Mouse (Mus musculus) monocyte, adult 2 months (primary cell): ENCODE measurements around the gene Pkp1.
A peak's percentile ranks its signal among the peaks of the same experiment; 100 is the strongest.

ENCODE experiments used
- DNase-seq, 2 experiments: peaks; one replicate each; pipeline ENCODE4 v3.0.0; 2022; ENCODE audit warnings: low spot score in 2 of 2, low read depth in 1 of 2

Gene Pkp1

GRCm38 (mm10) chr1:135909381-135909780 is 9.6 kb downstream of the Pkp1 start:
- no peak for DNase-seq

DNA sequence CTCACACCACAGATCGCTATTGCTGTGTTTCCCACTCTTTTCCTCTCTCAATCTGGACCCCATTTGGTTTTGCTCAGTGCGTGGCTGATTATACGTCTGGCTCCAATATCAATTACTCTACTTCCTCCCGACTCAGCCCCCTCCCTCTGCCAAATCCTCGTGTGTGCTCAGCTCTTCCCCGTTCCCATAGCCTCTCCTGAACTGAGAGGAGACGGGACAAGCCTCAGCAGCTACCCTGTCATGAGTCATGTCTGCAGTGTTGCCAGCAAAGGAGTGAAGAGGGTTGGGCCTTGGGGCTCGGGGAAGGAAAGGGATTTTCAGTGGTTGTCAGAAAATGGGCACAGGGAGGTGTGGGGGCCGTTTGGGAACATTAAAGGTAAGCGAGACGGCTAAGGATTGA is 12.3 kb downstream of the Pkp1 start:
- DNase-seq: no peak

DNA sequence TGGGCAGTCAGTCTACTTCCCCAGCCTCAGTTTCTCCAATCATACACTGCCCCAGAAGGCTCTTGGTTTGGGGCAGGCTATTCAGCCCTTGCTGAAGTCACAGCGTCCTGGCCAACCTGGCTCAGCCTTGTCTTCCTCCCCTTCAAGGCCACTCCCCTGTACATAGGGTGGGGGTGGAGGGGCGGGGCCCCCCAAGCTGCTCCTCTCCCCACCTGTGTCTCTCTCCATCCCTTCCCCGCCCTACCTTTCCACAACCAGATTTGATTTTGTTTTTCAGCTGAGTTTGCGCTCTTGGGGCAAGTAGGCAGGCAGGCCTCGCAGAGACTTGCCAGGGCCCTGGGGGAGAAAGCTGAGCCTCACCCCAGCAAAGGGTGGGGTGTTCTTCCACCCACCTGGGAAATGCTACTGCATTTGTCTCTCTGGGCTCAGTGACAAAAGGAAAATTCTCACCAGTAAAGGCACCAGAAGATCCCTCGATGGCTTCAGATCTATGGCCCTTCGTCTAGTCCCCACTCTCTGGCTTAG is 19.0 kb downstream of the Pkp1 start:
- DNase-seq: no peak

- no peak for DNase-seq
These were observed 19.7 kb downstream of the Pkp1 start for GRCm38 (mm10) chr1:135899295-135899694.

- DNase-seq: no peak
These were observed 23.6 kb downstream of the Pkp1 start for GRCm38 (mm10) chr1:135895367-135895766.

DNA sequence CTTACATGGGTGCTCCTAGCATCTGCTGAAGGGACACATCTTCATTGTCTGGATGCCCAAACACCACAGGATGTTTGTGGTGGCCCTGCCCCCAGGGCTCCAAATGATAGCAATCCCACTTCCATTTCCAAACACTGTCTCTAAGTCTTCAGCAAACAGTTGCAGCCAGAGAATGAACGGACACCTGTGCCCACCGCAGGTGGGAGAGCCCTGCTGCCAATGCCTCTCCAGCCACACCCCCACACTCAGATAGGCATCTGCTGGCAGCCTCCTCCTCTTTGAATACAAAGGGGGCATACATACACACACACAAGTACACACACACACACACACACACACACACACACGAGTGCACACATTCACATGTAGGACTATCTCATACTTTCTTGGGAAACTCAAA is 25.6 kb downstream of the Pkp1 start:
- no peak for DNase-seq

DNA sequence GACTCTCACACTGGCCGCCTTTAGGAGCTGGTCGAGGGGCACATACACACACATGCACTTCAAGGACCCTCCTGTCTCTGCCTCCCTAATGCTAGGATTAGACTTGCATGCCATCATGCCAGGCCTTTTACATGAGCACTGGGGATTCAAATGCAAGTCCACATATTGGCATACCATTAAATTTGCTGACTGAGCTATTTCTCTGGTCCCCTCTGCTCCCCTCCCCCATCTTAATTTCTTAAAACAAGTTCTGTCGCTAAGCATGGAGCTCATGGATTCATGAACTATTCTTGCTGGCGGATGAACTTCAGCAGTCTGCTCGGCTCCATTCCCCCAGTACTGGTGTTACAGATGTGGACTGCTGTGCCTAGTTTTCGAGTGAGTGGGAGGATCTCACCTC is 26.2 kb downstream of the Pkp1 start:
- DNase-seq: no peak

DNA sequence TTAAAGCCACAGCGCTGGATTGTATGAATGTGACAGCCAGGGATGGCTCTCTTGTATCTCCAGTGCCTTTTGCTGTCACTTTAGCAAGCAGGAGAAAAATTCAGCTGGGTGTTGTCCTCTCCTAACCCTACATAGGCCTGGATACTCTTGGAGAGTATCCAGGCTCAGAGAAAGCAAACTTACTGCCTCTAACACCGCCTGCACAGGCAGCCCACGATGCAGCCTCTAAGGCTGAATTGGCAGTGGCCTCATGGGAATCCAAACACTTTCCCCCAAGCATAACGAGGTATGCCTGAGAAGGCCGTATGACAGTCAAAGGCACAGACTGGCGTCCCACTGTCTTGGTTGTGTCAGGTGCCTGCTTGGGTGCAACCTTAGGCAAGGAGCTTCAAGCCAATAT is 26.8 kb downstream of the Pkp1 start:
- no peak for DNase-seq

DNA sequence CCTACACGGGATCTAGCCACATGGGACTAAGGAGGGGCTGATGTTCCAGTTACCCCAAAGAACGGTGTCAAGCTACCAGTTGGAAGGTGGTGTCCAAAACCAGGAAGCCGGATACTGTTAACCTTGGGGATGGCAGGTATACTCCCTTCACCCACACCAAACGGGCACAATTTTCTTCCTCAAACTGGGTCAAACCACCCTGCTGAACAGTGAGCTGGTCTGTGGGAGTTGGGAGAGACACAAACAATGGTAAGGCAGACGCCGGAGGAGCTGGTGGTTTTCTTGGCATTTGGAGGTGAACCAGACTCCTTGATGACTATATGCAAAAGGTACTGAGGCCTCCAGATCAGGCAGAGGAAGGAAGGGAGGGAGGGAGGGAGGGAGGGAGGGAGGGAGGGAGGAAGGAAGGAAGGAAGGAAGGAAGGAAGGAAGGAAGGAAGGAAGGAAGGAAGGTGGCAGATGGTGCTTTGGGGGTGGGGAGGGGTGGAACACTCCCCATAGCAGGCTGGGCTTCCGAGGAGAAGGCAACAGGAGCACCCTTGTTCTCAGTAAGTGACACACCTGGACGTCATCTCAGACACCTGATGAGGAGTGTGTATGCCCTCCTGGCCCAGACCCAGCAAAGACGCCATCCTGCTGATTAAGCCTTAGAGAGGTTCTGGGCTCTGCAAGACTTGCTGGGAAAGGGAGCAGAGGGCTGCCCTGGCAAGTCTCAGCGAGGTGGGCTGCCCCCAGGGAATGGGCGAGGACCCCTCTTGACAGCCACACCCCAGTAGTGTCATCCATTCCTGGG is 27.4 kb downstream of the Pkp1 start:
- DNase-seq: no peak

DNA sequence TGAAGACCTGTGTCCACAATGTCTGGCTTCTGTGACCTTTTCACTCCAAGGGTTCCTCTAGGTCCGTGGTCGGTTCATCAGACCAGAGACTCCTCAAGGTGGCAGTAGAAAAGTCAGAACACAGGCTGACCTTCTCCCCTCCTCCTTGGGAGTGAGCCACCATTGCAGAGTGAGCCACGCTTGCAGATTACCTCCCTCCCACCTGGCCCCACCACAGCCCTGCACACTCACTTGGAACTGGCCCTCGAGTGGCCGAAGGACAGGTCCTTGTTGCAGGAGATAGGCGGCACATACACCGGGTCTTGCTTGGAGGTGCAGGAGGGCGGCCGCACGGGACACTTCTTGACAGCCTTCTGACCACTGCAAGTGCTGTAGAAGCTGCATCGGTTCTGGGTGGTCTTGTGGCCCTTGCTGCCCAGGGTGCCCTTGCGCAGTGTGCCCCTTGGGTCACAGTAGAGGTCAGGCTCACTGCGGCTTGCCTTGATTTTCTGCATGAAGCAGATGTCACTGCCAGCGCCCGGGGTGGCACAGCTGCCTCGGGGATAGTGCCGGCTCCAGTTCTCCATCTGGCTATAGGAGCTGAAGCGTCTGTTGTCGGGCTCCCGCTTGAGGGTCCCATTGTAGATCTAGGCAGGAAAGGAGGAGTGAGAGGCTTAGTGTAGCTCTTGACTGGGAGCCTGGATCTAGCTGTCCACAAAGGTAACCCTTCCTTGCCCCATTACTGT is 29.4 kb downstream of the Pkp1 start:
- DNase-seq: no peak

DNA sequence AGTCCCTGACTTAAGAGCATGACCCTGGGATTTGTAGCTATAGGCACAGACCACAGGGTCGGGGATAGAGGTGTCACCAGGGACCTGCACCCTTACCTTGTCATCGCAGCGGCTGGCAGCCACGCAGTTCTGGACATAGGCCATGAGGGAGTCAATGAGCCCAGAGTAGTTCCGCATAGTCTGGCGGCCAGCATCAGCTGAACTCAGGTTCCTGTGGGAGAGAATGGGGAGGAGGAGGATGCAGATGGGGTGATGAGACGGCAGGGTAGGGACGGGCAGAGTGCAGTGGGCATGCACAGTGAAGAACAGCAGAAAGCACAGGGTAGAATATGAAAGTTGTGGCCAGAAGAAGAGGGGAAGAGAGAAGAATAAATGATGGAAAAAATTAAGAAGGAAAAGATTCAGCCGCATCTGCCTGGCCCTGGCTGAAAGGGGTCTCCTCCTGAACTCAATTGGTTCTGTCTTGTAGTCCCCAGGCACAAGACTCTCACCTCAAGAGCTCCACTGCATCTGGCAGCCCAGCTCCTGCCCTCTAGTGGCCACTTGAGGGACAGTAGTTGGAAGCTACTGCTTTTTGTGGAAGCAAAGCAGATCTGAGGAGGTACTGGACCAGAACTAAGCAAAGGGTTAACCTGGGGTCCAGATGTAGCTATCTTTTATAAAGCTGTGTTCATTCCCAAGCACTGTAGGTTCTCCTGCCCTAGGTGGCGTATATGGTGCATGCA is 36.5 kb downstream of the Pkp1 start:
- no peak for DNase-seq

DNA sequence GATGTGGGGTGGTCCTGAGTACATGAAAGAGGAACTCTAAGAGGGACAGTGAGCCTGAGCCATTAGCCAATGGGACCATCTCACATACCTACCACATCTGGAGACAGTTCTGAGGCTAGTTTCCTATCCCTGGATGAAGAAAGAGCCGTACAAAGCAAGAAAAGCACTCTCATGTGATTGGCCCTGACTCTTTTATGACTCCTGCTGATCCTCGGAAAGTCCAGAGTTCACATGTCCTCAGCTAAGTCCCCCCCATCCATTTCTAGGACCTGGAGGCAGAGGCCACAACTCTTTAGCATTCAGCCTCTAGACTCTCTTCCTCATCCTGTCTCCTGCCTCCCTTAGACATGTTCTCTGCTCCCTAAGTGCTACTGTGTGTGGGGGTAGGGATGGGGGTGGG is 41.8 kb downstream of the Pkp1 start:
- DNase-seq: no peak

DNA sequence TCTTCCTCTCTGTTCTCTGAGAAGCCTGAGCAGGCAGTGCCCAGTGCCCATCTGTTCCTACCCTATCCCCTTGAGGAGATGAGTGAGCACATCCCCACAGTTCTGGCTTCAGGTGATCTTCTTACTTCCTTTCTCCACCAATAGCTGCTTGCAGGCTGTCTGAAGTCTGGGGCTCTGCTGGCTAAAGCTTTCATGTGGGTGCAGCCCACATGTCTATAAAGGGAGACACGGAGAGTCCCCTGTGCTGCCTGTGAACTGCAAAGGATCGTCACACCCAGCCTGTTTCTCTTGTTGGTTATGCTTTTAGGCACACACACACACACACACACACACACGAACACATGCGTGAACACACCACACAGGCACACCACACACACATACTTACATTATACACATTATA is 46.0 kb downstream of the Pkp1 start:
- no peak for DNase-seq

DNA sequence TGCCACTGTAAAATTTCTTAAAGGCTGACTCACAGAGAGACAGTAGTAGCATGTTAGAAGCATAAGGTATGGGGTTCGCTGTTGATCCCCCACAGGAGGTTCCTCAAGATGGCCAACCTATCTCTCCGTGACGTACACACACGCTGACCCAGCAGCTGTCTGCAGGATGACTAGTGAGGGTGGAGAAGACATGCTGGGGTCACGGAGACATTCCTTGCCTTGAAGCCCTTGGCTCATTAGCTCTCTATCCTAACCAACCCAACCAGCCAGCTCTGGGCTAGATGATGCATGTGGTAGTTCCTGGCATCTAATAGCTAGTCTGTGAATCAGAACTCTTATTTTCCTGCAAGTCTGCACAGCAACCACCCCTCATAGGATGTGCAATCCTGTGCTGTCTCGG is 50.4 kb downstream of the Pkp1 start:
- DNase-seq: no peak

- peak in 1 of 2 experiments; percentile 28 for DNase-seq
These were observed 53.4 kb downstream of the Pkp1 start for GRCm38 (mm10) chr1:135865518-135866194.

DNA sequence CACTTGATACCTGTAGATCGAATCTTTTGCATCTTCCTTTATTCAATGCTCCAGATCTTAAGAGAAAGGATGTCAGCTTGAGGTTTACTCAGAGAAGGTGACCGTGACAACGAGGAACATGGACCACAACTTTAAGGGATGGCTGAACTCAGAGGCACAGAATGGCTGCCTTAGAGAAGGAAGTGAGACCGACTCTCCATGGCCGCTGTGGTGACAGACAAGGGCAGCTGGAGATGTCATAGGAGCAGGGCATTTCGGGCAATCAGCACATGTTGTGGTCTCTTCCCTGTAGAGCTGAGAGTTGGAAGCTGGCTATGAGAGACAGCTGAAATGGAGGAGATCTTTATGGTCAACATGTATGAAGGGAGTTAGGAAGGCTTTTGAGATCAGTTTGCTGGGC is 54.2 kb downstream of the Pkp1 start:
- no peak for DNase-seq

- no peak for DNase-seq
These were observed 55.1 kb downstream of the Pkp1 start for GRCm38 (mm10) chr1:135863786-135864335.

- no peak for DNase-seq
These were observed 56.4 kb downstream of the Pkp1 start for GRCm38 (mm10) chr1:135862561-135862960.

GRCm38 (mm10) chr1:135861980-135862552 is 56.9 kb downstream of the Pkp1 start:
- no peak for DNase-seq

- no peak for DNase-seq
These were observed 57.9 kb downstream of the Pkp1 start for GRCm38 (mm10) chr1:135861091-135861490.

DNA sequence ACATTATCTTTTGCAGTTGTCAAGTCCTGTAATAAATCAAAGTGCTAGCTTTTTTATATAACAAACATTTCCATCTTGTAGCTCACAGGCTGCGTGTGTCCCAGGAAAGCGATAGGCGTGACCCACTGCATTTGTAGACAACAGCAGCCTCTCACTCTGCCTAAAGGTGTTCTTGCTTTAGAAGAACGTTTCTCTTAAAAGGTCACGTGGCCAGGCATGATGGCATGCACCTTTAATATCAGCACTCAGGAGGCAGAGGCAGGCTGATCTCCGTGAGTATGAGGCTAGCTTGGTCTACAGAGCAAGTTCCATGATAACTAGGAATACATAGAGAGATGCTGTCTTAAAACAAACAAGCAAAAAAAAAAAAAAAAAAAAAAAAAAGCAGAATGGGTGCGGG is 60.5 kb downstream of the Pkp1 start:
- no peak for DNase-seq
